Mouse (Mus musculus): ENCODE measurements around the gene 4921504E06Rik.
A peak's percentile ranks its signal among the peaks of the same experiment; 100 is the strongest.

4921504E06Rik gene

DNA sequence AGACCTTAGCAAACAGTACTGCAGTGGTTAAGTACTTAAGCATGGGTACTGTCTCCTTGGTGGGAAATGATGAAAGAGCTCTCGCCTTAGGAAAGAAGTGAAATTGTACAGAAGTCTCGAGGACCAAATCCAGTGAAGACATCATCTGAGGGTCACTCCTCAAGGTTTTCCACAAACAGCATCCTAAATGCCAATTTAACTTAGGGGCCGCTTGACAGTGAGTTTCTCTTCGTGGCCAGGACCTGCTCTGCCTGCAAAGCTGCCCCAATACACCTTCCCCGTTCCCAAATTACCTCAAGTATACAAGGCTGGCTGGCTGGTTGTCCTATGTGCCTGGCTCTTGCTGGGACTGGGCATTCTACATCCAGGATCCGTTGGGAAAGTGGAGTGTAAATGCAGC is 137.6 kb downstream of the 4921504E06Rik start:
- DNase-seq: peak; percentile 78

- peak; percentile 87 for DNase-seq
Observed at GRCm38 (mm10) chr2:19415063-19415521, 138.6 kb downstream of the 4921504E06Rik start.

DNA sequence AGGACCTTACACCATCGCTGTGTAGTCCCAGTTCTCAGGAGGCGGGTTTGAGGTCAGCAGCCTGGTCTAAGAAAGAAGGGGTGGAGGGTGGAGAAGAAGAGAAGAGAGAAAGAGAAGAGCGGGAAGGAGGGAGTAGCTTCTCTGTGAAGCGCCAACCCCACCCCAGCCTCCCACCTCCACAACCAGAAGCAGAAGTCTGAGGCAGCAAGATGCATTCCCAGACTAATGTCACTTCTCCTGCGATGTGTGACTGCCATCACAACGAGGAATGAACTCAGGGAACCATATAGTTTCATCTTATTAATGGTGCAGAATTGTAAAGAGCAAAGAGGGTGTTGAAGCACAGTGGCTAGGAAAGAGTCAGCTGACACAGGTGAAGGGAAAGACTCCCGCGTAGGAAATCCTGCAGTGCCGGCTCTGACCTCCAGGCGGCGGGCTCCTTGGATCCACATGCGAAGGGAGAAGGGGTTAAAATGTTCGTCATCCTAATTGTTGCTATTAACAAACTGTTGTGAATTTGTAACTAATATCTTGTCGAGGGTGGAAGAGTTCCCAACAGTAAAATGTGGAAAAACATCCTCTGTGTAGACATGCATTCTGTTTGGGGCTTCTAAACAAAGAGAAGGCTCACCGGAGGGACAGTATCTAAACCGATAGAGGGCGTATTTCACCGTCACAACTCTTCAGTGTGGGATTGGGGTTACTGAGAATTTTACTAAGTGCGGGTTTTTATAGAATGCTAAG is 139.3 kb downstream of the 4921504E06Rik start:
- peak; percentile 46 for DNase-seq
